Mouse (Mus musculus) lung, postnatal 36 days (tissue): Measurements from ENCODE around the gene Smdt1.

Experiments used
- DNase-seq: peaks from one replicate; pipeline ENCODE4 v3.0.0; 2022; ENCODE audit warnings: mixed read lengths

Gene Smdt1

DNA sequence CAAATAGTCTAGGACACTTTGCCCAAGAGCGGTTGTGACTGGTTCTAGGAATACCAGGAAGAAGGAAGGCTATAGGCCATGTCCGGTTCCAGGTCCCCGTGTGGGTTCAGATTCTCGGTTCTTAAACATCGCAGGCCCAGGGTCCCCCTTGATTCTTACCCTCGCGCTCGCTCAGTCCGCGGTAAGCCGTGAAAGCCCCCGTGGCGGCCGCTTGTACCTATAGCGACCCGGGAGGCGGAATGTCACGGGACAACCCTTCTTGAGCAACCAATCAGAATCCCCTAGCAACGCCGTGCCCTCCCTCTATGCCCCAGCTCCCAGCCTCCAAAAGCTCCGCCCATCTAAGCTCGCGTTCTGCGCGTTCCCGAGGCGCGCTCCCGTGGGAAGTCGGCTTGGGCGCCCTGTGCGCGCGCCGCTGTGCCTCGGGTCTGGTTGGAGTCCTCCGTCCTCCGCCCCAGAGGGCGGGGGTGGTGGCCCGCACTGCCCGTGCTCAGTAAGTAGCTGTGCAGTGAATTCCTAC lies at the start of gene Smdt1, which contains the start of the genes Naga and Pheta2:
Gene Smdt1, plus strand, starts transcription at position 367 of the 520 bp plus-strand sequence.
Gene Naga, minus strand, starts transcription at position 333 of the 520 bp plus-strand sequence.
Gene Pheta2, plus strand, starts transcription at position 350 of the 520 bp plus-strand sequence.
- DNase-seq = peak; percentile 97

DNA sequence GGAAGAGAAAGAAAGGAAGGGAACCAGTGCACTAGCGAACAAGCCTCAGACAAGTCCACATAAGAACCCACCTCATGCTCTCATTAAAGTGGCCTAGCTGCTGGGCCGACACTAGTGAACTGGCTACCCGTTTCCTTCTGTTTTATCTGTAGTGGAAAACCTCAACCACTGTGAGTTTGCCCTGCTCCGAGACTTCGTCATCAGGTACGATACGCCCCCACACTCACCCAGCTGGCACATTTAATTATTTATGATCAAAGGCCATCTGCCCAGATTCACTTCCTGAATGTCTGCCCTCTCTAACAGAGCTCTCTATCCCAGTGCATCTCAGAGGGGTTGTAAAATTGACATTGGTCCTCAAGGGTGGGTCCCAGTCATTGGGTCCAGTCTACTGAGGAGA lies 48.5 kb upstream of the Smdt1 start:
- no peak for DNase-seq

DNA sequence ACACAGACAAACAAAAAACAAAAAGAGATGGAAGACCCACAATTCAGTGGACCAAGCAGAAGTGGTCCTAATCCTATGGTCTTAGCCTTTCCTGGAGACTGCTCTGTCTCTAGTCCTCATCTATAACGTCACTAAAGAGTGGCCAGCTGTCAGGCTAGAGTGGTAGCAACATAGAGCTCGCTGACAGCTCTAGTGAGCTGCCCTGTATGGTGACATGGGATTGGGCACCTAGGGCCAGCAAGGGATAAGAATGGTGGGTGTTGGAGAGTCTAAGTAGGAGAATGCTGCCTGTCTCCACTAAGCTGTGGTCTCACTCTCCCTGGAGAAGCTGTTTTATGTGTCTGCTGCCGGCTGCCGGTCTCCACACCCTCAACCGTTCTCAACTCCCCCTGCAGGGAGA lies 45.9 kb upstream of the Smdt1 start:
- no peak for DNase-seq

DNA sequence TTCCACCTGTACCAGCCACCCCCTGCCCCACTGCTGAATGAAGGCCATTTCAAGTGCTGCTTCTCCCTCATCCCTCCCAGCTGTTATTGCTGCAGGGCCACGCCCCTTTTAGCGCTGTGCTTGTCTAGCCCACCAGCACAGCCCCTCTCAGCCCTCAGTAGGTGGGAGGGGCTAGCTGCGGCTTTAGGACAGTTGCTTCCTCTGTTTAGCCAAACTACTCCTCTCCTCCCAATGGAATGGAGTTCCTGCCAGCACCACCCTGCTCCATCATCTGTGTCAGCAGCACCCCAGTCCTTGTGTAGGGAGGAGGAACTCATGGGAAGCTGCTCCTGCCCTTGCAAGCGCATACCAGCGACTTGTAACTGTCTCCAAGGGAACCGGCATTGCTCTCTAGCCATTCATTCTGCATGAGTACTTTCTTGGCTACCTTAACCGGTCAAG lies 45.5 kb upstream of the Smdt1 start:
- no peak for DNase-seq

DNA sequence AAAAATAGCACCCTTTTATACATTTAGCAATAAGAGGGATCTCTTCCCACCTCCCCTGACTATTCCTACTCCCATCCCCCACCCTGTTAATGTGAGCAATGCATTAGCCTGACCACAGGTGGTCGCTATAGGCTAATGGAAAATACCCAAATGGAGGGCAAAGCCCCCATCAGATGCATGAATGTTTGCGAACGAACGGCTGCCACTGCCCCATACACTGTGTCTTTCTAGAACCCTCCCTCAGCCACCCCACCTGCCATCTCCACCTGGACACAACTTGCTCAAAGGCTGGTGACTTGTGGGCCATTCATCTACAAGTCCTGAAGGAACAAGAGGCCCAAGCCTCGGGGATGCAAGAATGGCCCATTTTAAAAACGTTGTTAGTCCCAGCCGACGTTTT lies 44.7 kb upstream of the Smdt1 start:
- peak; percentile 21 for DNase-seq

DNA sequence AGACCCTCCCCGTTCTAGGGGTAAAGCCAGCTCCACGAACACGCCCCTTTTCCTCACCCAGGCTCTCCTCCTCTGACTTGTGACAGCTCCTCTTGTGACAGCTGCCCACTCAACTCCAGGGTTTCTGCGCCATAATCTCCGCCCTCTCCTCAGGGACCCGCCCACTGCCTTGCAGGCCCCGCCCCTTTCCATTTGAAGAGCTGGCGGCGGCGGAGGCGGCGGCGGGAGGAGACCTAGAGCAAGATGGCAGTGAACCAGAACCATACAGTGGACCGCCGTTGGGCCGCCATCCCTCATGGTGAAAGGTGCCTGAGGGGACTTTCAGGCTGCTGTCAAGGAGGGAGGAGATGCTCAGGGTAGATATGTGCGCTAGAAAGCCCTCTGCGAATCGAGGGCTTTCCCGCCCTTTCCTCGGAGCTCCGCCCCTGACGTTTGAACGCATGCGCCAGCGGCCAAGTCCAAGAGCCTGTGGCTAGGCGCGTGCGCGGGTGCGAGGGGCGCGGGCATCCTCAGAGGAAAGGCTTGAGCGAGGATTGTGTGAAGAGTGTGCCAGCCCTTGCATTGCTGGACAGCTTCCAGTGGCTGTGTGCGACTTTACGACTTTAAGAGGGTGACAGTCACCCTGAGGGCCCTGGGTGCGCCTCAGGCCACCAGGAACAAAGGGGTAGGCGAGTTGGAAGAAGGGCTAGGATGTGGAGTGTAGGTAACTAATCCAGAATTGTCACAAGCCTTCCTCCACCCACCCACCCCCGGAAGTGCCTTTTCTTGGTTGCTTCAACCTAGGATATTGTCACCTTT lies 39.8 kb upstream of the Smdt1 start, which contains the start of gene Wbp2nl:
Gene Wbp2nl, plus strand, starts transcription at position 191 of the 798 bp plus-strand sequence.
- DNase-seq = peak; percentile 5

DNA sequence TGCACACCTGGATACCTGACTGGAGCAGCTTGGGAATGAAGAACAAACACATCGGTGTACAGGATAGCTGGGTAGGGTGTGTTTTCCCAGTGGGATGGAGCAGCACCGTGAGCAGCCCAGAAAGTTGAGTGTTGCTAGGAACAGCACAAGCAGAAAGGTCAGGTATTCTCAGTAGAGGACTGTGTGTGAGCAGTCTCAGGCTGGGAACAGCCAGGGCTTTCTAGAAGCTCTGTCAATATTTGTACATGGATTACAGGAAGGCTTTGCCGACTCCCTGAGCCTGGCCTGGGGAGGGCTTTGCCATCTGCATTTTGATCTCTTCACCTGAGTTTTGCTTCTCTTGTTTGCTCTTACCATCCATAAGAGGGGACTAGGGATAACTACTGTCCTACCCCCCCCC lies 31.7 kb upstream of the Smdt1 start:
- DNase-seq = peak; percentile 11

DNA sequence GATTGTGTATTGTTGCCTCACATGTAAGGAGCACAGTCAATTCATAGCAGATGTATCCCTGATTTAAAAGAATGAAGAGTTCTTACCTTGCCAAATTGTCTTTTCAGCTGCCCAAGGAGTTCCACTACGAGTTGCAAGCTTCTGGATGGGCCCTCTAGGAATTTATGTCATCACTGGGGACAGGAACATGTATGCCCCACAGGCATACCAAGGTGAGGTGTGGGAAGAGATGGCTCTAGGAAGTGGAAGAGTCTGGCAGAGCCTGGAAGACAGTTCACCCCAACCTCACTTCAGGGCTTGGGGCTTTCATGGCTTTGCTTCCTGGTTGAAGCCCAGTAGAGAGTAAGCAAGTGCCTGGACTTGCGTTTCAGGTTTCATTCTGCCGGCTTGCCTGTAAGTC lies 30.3 kb upstream of the Smdt1 start:
- no peak for DNase-seq

DNA sequence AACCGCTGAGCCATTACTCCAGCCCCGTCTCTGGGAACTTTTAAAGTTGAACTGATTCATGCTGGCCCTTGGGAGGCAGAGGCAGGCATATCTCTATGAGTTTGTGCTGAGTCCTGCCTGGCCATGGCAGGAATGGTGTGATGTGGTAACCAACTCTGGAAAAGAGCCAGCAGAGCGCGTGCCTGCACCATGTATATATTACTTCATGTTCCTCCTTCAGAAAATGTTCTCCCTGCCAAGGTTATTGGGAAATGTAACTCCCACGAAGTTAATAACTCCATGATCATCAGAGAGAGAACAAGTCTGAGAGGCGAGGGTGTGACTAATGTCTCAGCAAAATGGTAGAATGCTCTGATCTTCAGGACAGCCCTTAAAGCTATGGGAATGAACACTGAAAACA lies 20.9 kb upstream of the Smdt1 start:
- peak; percentile 45 for DNase-seq

DNA sequence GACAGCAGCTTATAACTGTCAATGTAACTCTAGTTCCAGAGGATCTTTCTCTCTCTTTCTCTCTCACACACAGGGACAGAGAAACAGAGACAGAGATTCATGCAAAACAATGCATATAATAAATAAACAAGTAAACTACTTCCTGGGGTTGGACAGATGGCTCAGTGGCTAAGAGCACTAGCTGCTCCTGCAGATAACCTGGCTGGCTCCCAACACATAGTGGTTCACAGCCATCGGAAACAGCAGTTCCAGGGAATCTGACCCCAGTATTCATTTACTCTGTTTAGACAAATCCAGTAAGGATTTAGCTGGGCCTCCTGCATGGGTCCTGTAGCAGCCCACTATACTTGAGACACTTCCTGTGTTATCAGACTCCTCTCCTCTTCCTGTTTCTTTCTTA lies 19.1 kb upstream of the Smdt1 start:
- no peak for DNase-seq

DNA sequence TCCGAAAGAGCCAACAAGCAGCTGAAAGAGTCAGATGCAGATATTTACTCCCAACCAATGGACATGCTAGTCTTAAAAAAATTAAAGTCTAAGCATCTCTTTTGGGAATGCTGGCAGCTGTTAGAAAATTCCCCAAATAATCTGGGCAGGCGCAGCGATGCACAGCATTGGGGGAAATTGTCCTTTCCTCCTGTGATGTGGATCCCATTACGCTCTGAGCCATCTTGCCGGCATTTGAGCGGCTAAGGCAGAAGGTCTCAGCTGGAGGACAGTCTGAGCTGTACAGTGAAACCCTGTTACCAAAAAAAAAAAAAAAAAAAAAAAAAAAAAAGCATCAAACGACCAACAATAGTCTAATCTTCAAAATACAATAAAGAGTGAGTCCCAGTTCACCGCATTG lies 16.6 kb upstream of the Smdt1 start:
- DNase-seq = no peak

DNA sequence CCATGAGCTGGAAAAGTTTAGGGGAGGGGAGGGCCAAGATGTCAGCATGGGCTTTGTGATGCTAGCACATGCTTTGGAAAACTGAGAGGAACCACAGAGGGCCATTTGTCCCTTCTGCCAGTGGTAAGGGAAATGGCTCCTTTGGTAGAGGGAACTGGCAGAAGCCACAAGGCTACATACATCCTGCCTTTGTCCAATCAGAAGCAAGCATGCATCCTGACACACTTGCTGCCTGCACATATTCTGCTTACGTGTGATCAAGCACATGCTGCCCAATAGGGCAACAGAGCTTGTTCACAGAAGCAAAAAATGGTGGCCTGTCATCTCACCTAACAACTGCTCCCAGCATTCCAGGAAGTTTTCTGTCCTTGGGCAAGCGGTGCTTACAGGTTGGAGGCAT lies 13.4 kb upstream of the Smdt1 start:
- DNase-seq = no peak

DNA sequence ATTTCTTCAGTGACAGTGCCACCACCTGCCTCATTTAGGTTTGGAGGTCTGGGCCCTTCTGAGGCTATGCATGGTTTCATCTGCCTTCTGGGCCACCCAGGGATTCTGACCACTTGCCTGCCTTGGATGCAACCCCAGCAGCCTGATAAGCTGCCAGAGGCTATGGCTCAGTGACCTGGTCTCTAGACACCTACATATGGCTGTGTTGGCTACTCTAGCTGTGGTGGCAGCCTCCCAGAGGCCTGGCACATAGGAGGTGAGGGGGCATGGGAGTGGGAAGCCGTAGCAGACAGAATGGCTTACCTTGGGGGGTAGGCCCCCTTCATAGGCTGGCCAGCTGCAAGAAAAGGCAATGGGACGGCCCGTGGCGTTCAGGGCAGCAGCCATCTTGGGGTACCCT lies 3.6 kb upstream of the Smdt1 start:
- DNase-seq = no peak

DNA sequence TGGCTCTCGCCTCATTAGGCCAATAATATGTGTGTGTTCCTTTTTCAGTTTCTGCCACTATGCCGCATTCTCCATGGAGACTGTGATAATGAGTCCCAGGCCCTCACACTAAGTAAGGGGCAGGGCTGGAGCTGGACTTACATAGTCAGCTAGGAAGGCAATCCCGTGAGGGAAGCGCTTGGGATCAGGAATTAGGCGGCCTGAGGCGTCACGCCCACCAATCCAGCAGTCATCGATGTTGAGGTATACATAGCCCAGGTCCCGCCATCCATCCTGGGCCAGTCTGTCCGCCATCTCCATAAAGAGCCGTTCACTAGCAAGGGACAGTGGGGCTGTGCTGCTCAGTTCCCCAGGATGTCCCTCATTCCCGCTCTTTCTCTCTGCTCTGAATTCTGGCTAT lies 2.1 kb upstream of the Smdt1 start:
- no peak for DNase-seq

DNA sequence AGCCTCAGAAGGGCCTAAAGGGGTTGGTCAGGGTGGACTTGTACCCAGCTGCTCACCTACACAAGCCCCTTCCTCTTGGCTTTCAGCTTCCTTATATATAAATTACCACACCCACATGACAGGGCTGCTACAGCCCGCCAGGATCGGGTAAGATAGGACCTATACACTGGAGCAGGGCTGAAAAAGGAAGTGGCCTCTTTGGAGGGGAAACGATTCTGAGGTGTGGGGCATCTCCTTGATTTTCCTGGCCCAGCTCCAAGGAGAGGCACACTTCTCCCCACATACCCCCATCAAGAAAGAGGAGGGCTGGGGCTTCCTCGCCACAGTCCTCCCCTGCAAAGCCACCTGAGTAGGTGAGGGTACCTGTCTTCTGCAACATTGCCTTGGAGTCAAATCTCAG lies 884 bp upstream of the Smdt1 start:
- DNase-seq = no peak

DNA sequence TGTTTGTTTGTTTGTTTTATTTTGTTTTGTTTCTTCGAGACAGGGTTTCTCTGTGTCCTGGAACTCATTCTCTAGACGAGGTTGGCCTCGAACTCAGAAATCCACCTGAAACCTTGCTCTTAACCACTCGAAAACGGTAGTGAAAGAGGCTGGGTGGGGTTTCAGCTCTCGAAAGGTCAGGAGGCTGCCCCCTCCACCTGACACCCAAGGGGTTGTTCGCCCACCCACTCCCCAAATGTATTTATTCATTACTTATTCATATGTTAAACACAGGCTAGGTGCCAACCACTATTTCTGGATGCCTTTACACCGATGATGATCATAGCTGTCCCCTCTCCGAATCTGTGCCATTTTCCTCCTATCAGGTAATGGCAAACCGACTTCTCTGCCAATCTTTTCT lies 391 bp downstream of the Smdt1 start:
- no peak for DNase-seq

DNA sequence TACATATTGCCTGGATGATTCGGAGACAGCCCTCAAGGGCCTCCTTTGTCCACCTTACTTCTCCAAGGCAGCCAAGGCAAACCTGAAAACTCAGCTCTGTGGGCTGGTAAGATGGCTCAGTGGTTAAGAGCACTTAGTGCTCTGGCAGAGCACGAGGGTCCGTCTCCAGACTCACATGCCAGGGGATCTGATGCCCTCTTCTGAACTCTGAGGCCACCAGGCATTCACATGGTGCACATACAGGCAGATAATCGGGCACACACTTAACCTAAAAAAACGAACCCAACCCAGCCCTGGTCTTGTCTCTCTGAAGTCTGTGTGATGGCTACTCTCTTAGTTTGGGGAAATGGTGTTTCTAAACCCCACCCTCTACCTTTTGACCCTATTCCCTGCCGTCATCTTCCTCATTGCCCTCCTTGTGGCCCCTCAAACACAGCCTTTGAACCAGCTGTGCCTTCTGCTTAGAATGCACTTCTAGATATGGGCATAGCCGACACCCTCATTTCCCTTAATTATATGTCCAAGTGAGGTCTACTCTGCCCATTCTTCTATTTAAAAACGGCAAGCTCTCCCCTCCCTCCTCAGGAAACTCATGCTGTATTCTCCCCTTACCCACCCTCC lies 985 bp downstream of the Smdt1 start:
- no peak for DNase-seq

DNA sequence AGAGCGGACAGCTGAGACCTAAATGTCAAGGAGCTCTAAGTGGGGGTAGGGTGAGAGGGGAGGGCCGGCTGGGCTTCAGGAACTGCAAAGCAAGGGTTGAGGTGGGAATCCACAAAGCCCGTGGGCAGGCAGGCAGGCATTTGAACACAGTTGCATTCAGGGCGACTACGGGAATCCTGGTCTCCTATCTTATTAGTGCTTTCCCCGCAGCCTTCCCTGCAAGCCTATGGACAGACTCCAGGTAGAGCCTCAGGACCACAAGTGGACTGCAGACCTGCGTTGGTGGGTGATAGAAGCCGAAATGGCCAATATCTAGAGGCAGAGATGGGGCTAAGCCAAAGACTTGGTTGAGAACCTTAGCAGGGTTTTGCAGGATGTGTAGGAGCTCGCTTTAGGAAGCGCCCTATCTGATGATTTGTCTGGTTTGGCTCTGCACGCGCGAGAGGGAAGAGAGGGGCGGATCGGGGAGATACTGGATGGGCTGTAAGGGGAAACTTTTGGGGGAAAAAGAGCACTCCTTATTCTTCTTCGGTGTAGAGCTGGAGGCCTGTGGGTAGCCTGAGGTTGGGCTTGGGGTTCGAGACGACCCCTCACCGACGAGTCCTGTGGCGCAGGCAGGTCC lies 1.8 kb downstream of the Smdt1 start:
- no peak for DNase-seq

DNA sequence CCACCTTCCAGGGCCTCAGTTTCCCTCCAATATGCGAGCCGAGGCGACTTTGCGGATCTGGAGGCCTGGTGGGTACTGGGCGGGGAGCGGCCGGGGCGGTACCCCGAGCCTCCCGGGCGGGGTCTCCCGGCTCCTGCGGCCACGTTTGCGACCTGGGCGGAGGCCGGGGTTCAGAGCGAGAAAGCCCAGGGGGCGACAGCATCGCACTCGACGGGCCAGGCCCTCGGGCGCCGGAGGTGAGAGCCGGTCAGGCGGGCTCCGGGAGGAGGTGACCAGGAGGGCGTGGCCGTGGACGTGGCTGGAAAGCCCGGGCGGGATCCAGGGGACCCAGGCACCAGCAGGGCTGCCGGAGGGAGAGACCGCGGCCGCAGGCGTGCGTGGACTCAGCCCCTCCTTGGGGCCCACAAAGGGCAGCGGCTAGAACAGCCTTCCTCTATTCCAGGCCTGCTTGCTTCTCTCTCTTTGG lies 2.3 kb downstream of the Smdt1 start:
- DNase-seq = peak; percentile 58

DNA sequence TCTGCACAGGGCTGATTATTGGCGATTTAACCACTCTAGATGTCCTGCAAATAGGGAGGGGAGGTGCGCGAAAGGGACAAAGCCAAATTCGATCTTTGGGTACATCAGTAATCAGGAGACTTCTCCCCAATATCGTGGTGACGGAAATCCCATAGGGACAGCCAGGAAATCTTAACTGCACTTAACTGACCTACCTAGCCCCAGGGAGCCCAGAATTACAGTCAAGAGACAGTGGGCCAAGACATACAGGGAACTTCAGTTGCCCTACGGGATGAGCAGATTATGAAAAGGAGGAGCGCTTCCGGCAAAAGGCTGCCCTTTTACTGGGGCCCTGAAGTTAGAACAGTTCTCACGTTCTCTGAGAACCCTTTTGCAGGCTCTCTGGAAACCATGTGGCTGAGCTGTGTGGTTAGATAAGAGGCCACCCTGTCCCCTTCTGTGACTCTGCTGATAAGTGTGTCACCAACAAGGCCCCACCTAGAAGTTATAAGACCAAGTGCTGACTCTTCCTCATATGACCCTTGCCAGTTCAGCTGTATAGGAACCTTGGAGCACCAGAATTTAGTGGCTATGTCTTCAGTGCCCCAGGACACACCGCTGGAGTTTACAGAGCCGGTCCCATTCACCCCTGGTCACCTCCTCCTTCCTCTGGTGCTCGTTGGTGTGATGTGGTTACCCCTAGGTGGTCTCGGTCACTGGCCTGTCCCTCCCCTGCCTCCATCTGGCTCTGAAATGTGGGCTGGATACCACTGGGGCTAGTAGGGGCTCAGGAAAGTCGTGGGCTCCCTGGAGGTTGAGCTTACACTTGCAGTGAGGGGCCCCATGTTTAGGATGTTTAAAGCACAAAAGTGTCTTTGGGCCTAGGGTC lies 3.1 kb downstream of the Smdt1 start:
- no peak for DNase-seq

DNA sequence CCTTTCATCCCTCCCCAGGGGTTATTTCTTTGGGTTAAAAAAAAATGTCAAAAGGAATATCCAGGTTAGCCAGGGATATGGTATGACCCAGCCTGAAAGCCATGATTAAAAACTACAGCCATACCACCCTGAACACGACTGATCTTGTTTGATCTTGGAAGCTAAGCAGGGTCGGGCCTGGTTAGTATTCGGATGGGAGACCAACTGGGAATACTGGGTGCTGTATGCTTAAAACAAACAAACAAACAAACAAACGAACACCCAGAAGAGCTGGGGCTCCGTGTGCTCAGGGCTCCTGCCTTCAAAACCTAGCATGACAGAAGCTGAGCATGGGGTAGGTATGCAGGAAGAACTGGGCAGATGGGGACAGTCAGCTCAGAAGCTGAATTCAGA lies 3.8 kb downstream of the Smdt1 start:
- DNase-seq = no peak
